Mouse (Mus musculus) liver, embryonic 11.5 days (tissue): Measurements from ENCODE around the gene Ctxn1. TPM values are rescaled to one million over a fixed set of nuclear protein-coding genes. Genes with fewer than 3 reads are reported as not detected.
"Not testable (repeated sequence)": the region's sequence is repeated elsewhere in the genome, so short reads cannot be mapped to it uniquely, and the experiment has no call there.

Experiments
- ATAC-seq: fragments of 200-750 bp; cut with Nextera tagmentation; replicated peaks from 2 replicates; pipeline ENCODE4 v1.8.0; 2017; ENCODE audit warnings: moderate number of reproducible peaks, mild to moderate bottlenecking, moderate TSS enrichment, moderate library complexity; ENCODE audit not compliant: low FRiP score
- DNase-seq: peaks from one replicate; pipeline ENCODE4 v3.0.0-alpha.2; 2017; ENCODE audit warnings: low spot score
- H3K27ac ChIP-seq: fragments of 300-500 bp; sonication (generic); 2 replicates; pipeline ENCODE4 v1.5.1; 2014; ENCODE audit warnings: mild to moderate bottlenecking, low read depth, low read length, control low read depth
- H3K27me3 ChIP-seq: fragments of 300-500 bp; sonication (generic); replicated peaks from 2 replicates; pipeline ENCODE4 v1.6.1; 2014; ENCODE audit warnings: low read length, mixed read lengths; ENCODE audit not compliant: control insufficient read depth, insufficient read depth
- H3K36me3 ChIP-seq: fragments of 300-500 bp; sonication (generic); 2 replicates; pipeline ENCODE4 v1.6.1; 2014; ENCODE audit warnings: mild to moderate bottlenecking, low read length, moderate library complexity, mixed read lengths; ENCODE audit not compliant: control insufficient read depth, insufficient read depth
- H3K4me1 ChIP-seq: fragments of 300-500 bp; sonication (generic); replicated peaks from 2 replicates; pipeline ENCODE4 v1.6.1; 2014; ENCODE audit warnings: low read length, mixed read lengths; ENCODE audit not compliant: control insufficient read depth, insufficient read depth
- H3K4me2 ChIP-seq: fragments of 300-500 bp; sonication (generic); 2 replicates; pipeline ENCODE4 v1.6.1; 2014; ENCODE audit warnings: mild to moderate bottlenecking, control low read depth, moderate library complexity
- H3K4me3 ChIP-seq: fragments of 300-500 bp; sonication (generic); 2 replicates; pipeline ENCODE4 v1.5.1; 2014; ENCODE audit warnings: low read depth, low read length, control low read depth
- H3K9ac ChIP-seq: fragments of 300-500 bp; sonication (generic); 2 replicates; pipeline ENCODE4 v1.6.1; 2014; ENCODE audit warnings: low read depth, low read length, control low read depth
- H3K9me3 ChIP-seq: fragments of 300-500 bp; sonication (generic); 2 replicates; pipeline ENCODE4 v1.6.1; 2016; ENCODE audit warnings: low read length, inconsistent platforms, mixed read lengths; ENCODE audit not compliant: control insufficient read depth
- WGBS: fragments of 180-500 bp; shearing (Covaris S2); extraction: QIAGEN DNeasy Blood & Tissue Kit; methylation state at CpG from one replicate; pipeline ENCODE4 v1.1.7; 2014; 5-methylcytosine and 5-hydroxymethylcytosine counted together
- polyA plus RNA-seq: library from polyadenylated mRNA; unstranded; fragments of >200 nt; fragmentation: Nextera tagmentation; extraction: Ambion mirVana; gene quantifications from 2 replicates; pipeline ENCODE4 v1.2.1, GENCODE M21; 2014

The Ctxn1 gene
- polyA plus RNA-seq, 1 experiment from 2014 or later = 23.2 TPM

GRCm38 (mm10) chr8:4267627-4268026 lies 8.6 kb upstream of the Ctxn1 start:
- Histone ChIP-seq H3K9ac (no peak overlapping the region), H3K4me3 (no peak overlapping the region), H3K36me3 (peaks cover 57% of the 10 kb centered on the region), H3K4me1 (no peaks in the 10 kb centered on the region), H3K4me2 (no peak overlapping the region), H3K9me3 (no peaks in the 10 kb centered on the region), H3K27me3 (no peaks in the 10 kb centered on the region), H3K27ac (no peak overlapping the region)
- 85% methylated on average over 15 of the region's 15 CpGs for WGBS
- peak; percentile 68 for ATAC-seq
- no peak for DNase-seq

GRCm38 (mm10) chr8:4265160-4265914 lies 6.3 kb upstream of the Ctxn1 start:
- H3K4me1 ChIP-seq = no peaks in the 10 kb centered on the region
- H3K9me3 ChIP-seq = no peaks in the 10 kb centered on the region
- peaks cover 60% of the 10 kb centered on the region for H3K36me3 ChIP-seq
- ATAC-seq = no peak
- H3K27ac ChIP-seq = no peak overlapping the region
- no peak overlapping the region for H3K9ac ChIP-seq
- DNase-seq = no peak
- no peak overlapping the region for H3K4me2 ChIP-seq
- WGBS = 92% methylated on average over 15 of the region's 15 CpGs
- H3K4me3 ChIP-seq = no peak overlapping the region
- no peaks in the 10 kb centered on the region for H3K27me3 ChIP-seq

GRCm38 (mm10) chr8:4263105-4263791 lies 4.2 kb upstream of the Ctxn1 start:
- Histone ChIP-seq H3K27me3 (no peaks in the 10 kb centered on the region), H3K4me3 (no peak overlapping the region), H3K9me3 (no peaks in the 10 kb centered on the region), H3K9ac (no peak overlapping the region), H3K27ac (no peak overlapping the region), H3K36me3 (peaks cover 56% of the 10 kb centered on the region), H3K4me1 (peaks cover 11% of the 10 kb centered on the region), H3K4me2 (no peak overlapping the region)
- 85% methylated on average over 8 of the region's 8 CpGs for WGBS
- DNase-seq (no peak), ATAC-seq (no peak)

GRCm38 (mm10) chr8:4259805-4260170 lies 714 bp upstream of the Ctxn1 start:
- ATAC-seq = no peak
- H3K27me3 ChIP-seq = no peaks in the 10 kb centered on the region
- no peak for DNase-seq
- H3K27ac ChIP-seq = no peak overlapping the region; the same call in 1 of the 2 replicates
- H3K9me3 ChIP-seq = no peaks in the 10 kb centered on the region
- no peak overlapping the region for H3K4me3 ChIP-seq
- 87% methylated on average over 4 of the region's 4 CpGs for WGBS
- peaks cover 15% of the 10 kb centered on the region for H3K4me1 ChIP-seq
- H3K9ac ChIP-seq = no peak overlapping the region
- no peak overlapping the region for H3K4me2 ChIP-seq
- H3K36me3 ChIP-seq = peaks cover 36% of the 10 kb centered on the region

- WGBS = under 1% methylated on average over 31 of the region's 32 CpGs
- no peaks in the 10 kb centered on the region for H3K27me3 ChIP-seq
- ATAC-seq = peak; percentile 53
- no peak for DNase-seq
- H3K4me2 ChIP-seq = peak overlapping the region; percentile 99
- peaks cover 36% of the 10 kb centered on the region for H3K36me3 ChIP-seq
- H3K9me3 ChIP-seq = no peaks in the 10 kb centered on the region
- peaks cover 21% of the 10 kb centered on the region for H3K4me1 ChIP-seq
- H3K27ac ChIP-seq = peak overlapping the region; percentile 55; the same call in 1 of the 2 replicates
- peak overlapping the region; percentile 70 for H3K4me3 ChIP-seq
- peak overlapping the region; percentile 68 for H3K9ac ChIP-seq
Measured at GRCm38 (mm10) chr8:4258678-4259077, 396 bp downstream of the Ctxn1 start.

GRCm38 (mm10) chr8:4258233-4258632 lies 841 bp downstream of the Ctxn1 start:
- H3K9me3 ChIP-seq = no peaks in the 10 kb centered on the region
- peak overlapping the region; percentile 68 for H3K9ac ChIP-seq
- no peaks in the 10 kb centered on the region for H3K27me3 ChIP-seq
- peak; percentile 86 for DNase-seq
- H3K4me2 ChIP-seq = peak overlapping the region; percentile 99
- peak; percentile 61 for ATAC-seq
- WGBS = 4% methylated on average over 35 of the region's 35 CpGs
- H3K4me3 ChIP-seq = peak overlapping the region; percentile 70
- H3K36me3 ChIP-seq = peaks cover 36% of the 10 kb centered on the region
- H3K27ac ChIP-seq = no peak overlapping the region
- H3K4me1 ChIP-seq = peaks cover 23% of the 10 kb centered on the region

DNA sequence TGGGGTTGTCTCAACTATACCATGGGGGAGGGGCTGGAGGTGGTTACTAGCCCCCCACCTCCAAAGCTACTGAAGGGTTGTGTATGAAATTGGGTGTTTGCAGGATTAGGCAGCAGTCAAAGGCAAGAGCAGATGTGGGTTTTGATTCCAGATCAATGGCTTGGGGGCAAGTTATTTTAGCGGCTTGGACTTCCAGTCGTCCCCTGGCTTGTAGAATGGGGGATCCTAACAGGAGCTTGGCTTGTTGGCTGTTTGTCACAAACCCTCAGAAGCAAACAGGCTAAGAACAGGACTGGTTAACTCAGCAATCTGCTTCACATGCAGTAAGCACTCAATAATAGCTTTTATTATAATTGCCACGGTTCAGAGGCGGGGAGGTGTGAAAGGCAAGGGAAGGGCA lies 1.7 kb downstream of the Ctxn1 start:
- no peak overlapping the region for H3K27ac ChIP-seq
- no peaks in the 10 kb centered on the region for H3K27me3 ChIP-seq
- H3K4me3 ChIP-seq = no peak overlapping the region
- WGBS = 90% methylated on average over 4 of the region's 4 CpGs
- H3K9ac ChIP-seq = no peak overlapping the region
- no peak overlapping the region for H3K4me2 ChIP-seq
- peaks cover 29% of the 10 kb centered on the region for H3K36me3 ChIP-seq
- DNase-seq = no peak
- peaks cover 24% of the 10 kb centered on the region for H3K4me1 ChIP-seq
- H3K9me3 ChIP-seq = no peaks in the 10 kb centered on the region
- no peak for ATAC-seq

DNA sequence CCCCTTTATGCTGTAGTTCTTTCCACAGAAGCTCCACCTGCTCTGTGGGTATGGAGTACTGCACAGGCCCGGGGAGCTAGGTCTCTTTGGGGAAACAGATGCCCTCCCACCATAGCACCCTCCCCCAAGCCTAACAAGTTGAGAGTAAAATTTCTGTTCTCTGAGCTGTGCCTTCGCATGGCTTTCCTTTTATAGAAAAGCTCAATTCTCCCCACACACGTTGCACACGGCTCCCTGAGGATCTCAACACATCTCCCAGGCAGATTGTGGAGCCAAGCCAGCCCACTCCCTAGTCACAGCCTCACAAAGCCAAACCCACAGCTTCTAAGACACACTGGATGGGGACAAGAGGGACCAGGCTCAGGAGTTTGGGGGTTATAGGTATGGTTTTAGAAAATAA lies 2.2 kb downstream of the Ctxn1 start:
- ATAC-seq (no peak), DNase-seq (no peak)
- Histone ChIP-seq H3K9ac (no peak overlapping the region), H3K4me2 (no peak overlapping the region), H3K27me3 (no peaks in the 10 kb centered on the region), H3K36me3 (peaks cover 26% of the 10 kb centered on the region), H3K4me3 (no peak overlapping the region), H3K27ac (no peak overlapping the region), H3K4me1 (peaks cover 26% of the 10 kb centered on the region), H3K9me3 (no peaks in the 10 kb centered on the region)
- WGBS = 79% methylated on average over 4 of the region's 4 CpGs

GRCm38 (mm10) chr8:4255471-4255870 lies 3.6 kb downstream of the Ctxn1 start:
- not testable (repeated sequence) for H3K27ac ChIP-seq, H3K9me3 ChIP-seq, H3K4me3 ChIP-seq, H3K9ac ChIP-seq, H3K27me3 ChIP-seq, DNase-seq, H3K4me2 ChIP-seq, ATAC-seq
- 79% methylated on average over 7 of the region's 7 CpGs for WGBS
- Histone ChIP-seq H3K4me1 (peaks cover 27% of the 10 kb centered on the region), H3K36me3 (peaks cover 20% of the 10 kb centered on the region)
